Mouse (Mus musculus) embryonic fibroblast, embryonic 13.5 days (primary cell): ENCODE results near the gene Ralgps1.

Experiments
- CTCF ChIP-seq: IDR thresholded peaks from 2 replicates; pipeline ENCODE4 v1.5.1; 2011; ENCODE audit warnings: mild to moderate bottlenecking, control low read depth, low read length, moderate library complexity, borderline replicate concordance; ENCODE audit not compliant: insufficient read depth
- POLR2A ChIP-seq: IDR thresholded peaks from 2 replicates; pipeline ENCODE4 v1.6.1; 2011; ENCODE audit warnings: low read depth, mild to moderate bottlenecking, control low read depth, low read length, moderate library complexity

- no peak for TF ChIP-seq POLR2A
- TF ChIP-seq CTCF, result no peak
Observed at GRCm38 (mm10) chr2:33288837-33289236, 82.4 kb downstream of the Ralgps1 start.
